Mouse (Mus musculus): ENCODE data around the gene Ptgfrn.

Ptgfrn gene

DNA sequence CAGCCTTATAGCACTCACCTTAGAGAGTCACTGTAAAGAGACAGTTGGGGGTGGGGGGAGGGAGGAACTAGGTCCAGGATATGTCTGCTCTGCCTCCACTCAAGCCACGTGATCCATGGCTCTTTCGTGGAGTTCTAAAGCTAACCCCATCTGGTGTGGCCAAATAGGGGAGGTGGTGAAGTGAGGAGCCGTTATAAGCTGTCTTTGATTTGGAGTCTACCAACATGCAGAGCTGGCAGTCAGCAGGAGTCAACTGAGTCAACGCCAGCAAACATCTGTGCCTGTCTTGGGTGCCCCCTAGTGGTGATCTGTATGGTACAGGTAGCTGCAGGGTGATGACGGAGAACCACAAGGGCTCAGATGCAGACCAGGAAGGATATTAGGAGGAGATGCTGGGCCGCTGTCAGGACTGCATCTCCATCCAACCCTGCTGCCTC lies 111.2 kb downstream of the Ptgfrn start:
- peak; percentile 96 for DNase-seq

DNA sequence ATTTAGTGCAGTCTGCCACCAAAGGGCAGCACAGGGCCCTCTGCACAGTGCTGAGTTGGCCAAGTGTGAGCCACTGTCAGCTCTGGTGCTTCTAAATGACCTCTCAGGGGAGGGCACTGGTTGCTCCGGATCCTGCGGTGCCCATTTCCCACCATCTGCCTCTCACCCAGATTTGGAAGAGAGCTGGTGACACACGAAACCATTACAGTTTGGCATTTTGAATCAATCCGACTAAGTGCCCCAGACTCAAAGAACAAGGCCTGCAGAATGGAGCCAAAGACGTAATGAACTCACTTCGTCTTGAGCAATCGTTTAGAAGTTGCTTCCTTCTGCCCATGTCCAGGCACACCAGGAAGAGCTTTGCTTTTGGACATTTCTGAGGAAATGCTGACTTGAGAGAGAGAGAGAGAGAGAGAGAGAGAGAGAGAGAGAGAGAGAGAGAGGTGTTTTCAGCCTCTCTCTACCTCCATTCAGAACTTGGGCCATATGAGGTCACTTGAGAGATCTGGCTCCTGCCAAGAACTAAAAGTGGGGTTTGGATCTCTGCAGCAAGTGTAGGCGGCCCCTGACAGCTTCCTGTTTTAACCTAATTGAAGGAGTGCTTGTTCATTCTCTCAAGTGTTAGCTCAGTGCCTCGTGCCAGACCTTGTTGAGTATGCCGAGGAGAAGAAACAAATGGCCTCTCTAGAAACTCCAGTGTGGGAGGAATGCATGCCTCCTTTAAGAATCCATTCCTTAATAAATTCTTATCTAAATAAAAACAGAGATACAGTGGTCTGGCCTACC lies 112.1 kb downstream of the Ptgfrn start:
- DNase-seq, result peak; percentile 95

GRCm38 (mm10) chr3:100994252-100994651 lies 115.8 kb downstream of the Ptgfrn start:
- DNase-seq, result no peak

DNA sequence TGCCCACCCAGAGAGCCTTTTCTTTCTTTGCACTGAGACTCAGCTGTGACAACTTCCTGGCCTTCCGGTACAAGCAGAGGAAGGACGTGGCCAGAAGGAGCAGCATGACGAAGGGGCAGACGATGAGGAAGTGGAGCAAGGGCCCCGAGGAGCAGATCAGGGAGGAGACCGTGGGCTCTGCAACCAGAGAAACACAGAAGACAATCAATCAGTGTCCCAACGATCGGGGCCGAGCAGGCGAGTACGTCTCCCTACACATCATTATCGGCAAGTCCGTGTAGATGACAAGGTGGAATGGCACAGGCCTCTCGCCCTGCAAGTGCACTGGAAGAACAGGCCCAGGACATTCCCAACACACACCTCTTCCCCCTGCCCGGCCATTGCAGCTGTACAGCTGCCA lies 116.4 kb downstream of the Ptgfrn start:
- DNase-seq, result peak; percentile 59

DNA sequence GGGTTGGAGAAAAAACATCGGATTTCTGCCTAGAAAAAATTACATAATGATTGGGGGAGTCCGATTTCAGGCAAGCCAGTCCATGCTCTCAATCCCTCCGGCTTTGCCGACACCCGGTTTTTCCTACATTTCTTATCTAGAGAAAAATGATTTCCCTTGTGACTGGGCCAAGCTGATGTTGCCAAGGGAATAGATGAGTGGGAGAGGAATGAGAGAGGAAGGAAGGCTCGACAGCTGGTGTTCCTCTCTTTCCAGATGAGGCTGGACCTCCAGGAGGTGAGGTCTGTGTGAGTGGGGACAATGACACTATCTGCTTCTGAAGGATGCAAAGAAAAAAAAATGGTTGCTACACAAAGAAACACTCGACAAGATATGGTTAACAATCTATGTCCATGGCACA lies 116.9 kb downstream of the Ptgfrn start:
- no peak for DNase-seq

Data from lung, postnatal 36 days (tissue).